Comparison of ENCODE assay signal across 8 mouse cellular contexts in the genomic region with DNA sequence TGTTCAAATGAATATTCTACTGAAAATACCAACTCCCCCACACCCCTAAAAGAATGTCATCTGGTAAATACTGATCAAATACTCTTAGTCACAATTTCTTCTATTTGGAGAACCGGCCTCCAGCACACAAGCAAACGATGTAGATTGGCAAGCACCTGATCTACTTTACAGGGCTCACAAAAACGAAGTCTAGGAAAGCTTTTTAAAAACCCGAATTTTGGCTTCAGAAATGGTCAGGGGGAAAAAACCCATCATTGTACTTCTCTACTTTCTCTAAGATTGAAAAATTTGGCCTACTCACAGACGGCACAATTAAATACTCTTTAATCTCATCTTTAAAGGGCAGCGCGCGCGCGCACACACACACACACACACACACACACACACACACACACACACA. TPM values are rescaled to one million over a fixed set of nuclear protein-coding genes. Genes with fewer than 3 reads are reported as not detected.
DNase-seq lines count a peak whose midpoint lies in the region; ATAC-seq and TF ChIP-seq lines count a peak whose summit lies in the region.

No protein-coding gene starts in this region.

- no peaks in the 10 kb centered on the region for H3K9me3 ChIP-seq in midbrain, postnatal 0 days (ENCODE audit: low read length)

- H3K27me3 ChIP-seq in midbrain, postnatal 0 days (ENCODE audit: insufficient read depth, low read length): no peaks in the 10 kb centered on the region

- no peak for TF ChIP-seq POLR2A in brain, embryonic 14.5 days (IDR thresholded peaks at IDR 0.05; ENCODE audit: borderline replicate concordance, extremely low read depth, insufficient read depth, insufficient read length, poor library complexity, severe bottlenecking)

- peak overlapping the region; percentile 89 for H3K9ac ChIP-seq in midbrain, postnatal 0 days (replicated peaks; ENCODE audit: low read length, poor library complexity, severe bottlenecking)

- peak overlapping the region; percentile 55 for H3K4me2 ChIP-seq in midbrain, postnatal 0 days (ENCODE audit: low read depth, low read length, poor library complexity, severe bottlenecking)

- H3K36me3 ChIP-seq in midbrain, postnatal 0 days (ENCODE audit: insufficient read depth, low read length): no peaks in the 10 kb centered on the region

- 6% methylated on average over 10 of the region's 10 CpGs for WGBS in midbrain, postnatal 0 days

- peaks cover 3% of the 10 kb centered on the region; the same call in 1 of the 2 replicates for H3K4me1 ChIP-seq in midbrain, postnatal 0 days (ENCODE audit: insufficient read depth, low read length)

- no peak overlapping the region; the same call in 1 of the 2 replicates for H3K27ac ChIP-seq in midbrain, postnatal 0 days (ENCODE audit: low read depth, low read length)

- no peak for TF ChIP-seq CTCF in brain, embryonic 14.5 days (IDR thresholded peaks at IDR 0.05; ENCODE audit: borderline replicate concordance, extremely low read depth, insufficient read depth, insufficient read length)
- TF ChIP-seq CTCF in midbrain, postnatal 0 days (IDR thresholded peaks at IDR 0.05): no peak

- peak; percentile 13 for DNase-seq in kidney, postnatal 14 days
- no peak for DNase-seq in kidney, adult 9 months
- DNase-seq in brain, embryonic 14.5 days (ENCODE audit: low read depth): peak; percentile 22
- DNase-seq in induced T-regulatory cell, adult 2 months (ENCODE audit: low read depth): peak; percentile 34
- no peak for DNase-seq in midbrain, postnatal 0 days (ENCODE audit: low spot score)
- DNase-seq in left cerebral cortex, adult 11 months (ENCODE audit: low spot score): no peak
- DNase-seq in thymus, postnatal 10 days (ENCODE audit: low spot score in 2 of 2): no peak
- no peak for DNase-seq in gastrocnemius, adult 18-20 months (ENCODE audit: low spot score)

- peak overlapping the region; percentile 96 for H3K4me3 ChIP-seq in midbrain, postnatal 0 days (ENCODE audit: low read depth, low read length)

- no peak for ATAC-seq in midbrain, postnatal 0 days (ENCODE audit: low FRiP score)

RNA-seq across cellular contexts. Expression of gene Zfp763, which starts 0.8 kb away (rescaled TPM):
- polyA plus RNA-seq in brain, embryonic 14.5 days (2012; rRNA removed): 11.5 and 16.0 TPM in 2 replicates
- total RNA-seq in midbrain, postnatal 0 days (2014; rRNA removed): 10.8 and 20.8 TPM in 2 replicates
- 18.2 and 19.7 TPM in 2 replicates for polyA plus RNA-seq in midbrain, postnatal 0 days (2015; fragmentation: Nextera tagmentation; extraction: Ambion mirVana)
- total RNA-seq in gastrocnemius, adult 18-20 months (2021): 1 to 10 TPM; 1.8 to 2.0 TPM

RNA-seq across cellular contexts. Expression of gene 4921501E09Rik, which starts 35.5 kb away (rescaled TPM):
- polyA plus RNA-seq in brain, embryonic 14.5 days (2012; rRNA removed): not detected in 2 replicates
- not detected in 2 replicates for total RNA-seq in midbrain, postnatal 0 days (2014; rRNA removed)
- polyA plus RNA-seq in midbrain, postnatal 0 days (2015; fragmentation: Nextera tagmentation; extraction: Ambion mirVana): not detected in 2 replicates
- not detected for total RNA-seq in gastrocnemius, adult 18-20 months (2021)

RNA-seq across cellular contexts. Expression of gene Zfp952, which starts 39.4 kb away (rescaled TPM):
- polyA plus RNA-seq in brain, embryonic 14.5 days (2012; rRNA removed): 12.6 and 14.6 TPM in 2 replicates
- 9.9 and 15.7 TPM in 2 replicates for total RNA-seq in midbrain, postnatal 0 days (2014; rRNA removed)
- polyA plus RNA-seq in midbrain, postnatal 0 days (2015; fragmentation: Nextera tagmentation; extraction: Ambion mirVana): 12.1 TPM in 2 replicates
- total RNA-seq in gastrocnemius, adult 18-20 months (2021): 1 to 10 TPM; 3.6 to 4.2 TPM

RNA-seq across cellular contexts. Expression of gene Zfp563, which starts 56.7 kb away (rescaled TPM):
- 12.0 and 15.9 TPM in 2 replicates for polyA plus RNA-seq in brain, embryonic 14.5 days (2012; rRNA removed)
- total RNA-seq in midbrain, postnatal 0 days (2014; rRNA removed): 21.9 and 26.0 TPM in 2 replicates
- polyA plus RNA-seq in midbrain, postnatal 0 days (2015; fragmentation: Nextera tagmentation; extraction: Ambion mirVana): 11.7 and 13.1 TPM in 2 replicates
- total RNA-seq in gastrocnemius, adult 18-20 months (2021): 1 to 10 TPM; 4.5 to 5.6 TPM

Comparison
In these comparisons a context has a peak if more than half of its experiments do, and no peak if none do; other contexts are left out.
1. DNase-seq: peak in kidney, postnatal 14 days (single experiment), brain, embryonic 14.5 days (single experiment) and induced T-regulatory cell, adult 2 months (single experiment); none in kidney, adult 9 months (single experiment), midbrain, postnatal 0 days (single experiment), left cerebral cortex, adult 11 months (single experiment), thymus, postnatal 10 days (0 of 2) and gastrocnemius, adult 18-20 months (single experiment).